Mouse (Mus musculus): ENCODE results near the gene Fdps. TPM values are rescaled to one million over a fixed set of nuclear protein-coding genes. Genes with fewer than 3 reads are reported as not detected.

Fdps gene
- polyA plus RNA-seq, 1 experiment from 2014 or later = 525 TPM

- 73% methylated on average over 1 of the region's 1 CpGs for WGBS
- no peak overlapping the region for H3K4me3 ChIP-seq (ENCODE audit: low read length)
- no peaks in the 10 kb centered on the region for H3K27me3 ChIP-seq (replicated peaks; ENCODE audit: control insufficient read depth, insufficient read depth, low read length)
- no peak overlapping the region for H3K4me2 ChIP-seq (ENCODE audit: low read length)
- no peaks in the 10 kb centered on the region for H3K9me3 ChIP-seq (ENCODE audit: control insufficient read depth, low read length)
- no peak overlapping the region for H3K9ac ChIP-seq (ENCODE audit: low read depth, low read length)
- no peaks in the 10 kb centered on the region for H3K36me3 ChIP-seq (ENCODE audit: control insufficient read depth, insufficient read depth, low read length)
- H3K4me1 ChIP-seq (ENCODE audit: control insufficient read depth, insufficient read depth, low read depth, low read length) = no peaks in the 10 kb centered on the region
- ATAC-seq = no peak
- no peak overlapping the region for H3K27ac ChIP-seq (ENCODE audit: low read depth, low read length)
Measured at GRCm38 (mm10) chr3:89108146-89108545, 6.4 kb upstream of the Fdps start.

GRCm38 (mm10) chr3:89107545-89107944 lies 5.8 kb upstream of the Fdps start:
- WGBS = 72% methylated on average over 3 of the region's 3 CpGs

GRCm38 (mm10) chr3:89106881-89107280 lies 5.1 kb upstream of the Fdps start:
- Histone ChIP-seq H3K4me2 (ENCODE audit: low read length) (no peak overlapping the region), H3K27me3 (replicated peaks; ENCODE audit: control insufficient read depth, insufficient read depth, low read length) (no peaks in the 10 kb centered on the region), H3K27ac (ENCODE audit: low read depth, low read length) (no peak overlapping the region), H3K4me1 (ENCODE audit: control insufficient read depth, insufficient read depth, low read depth, low read length) (peaks cover 6% of the 10 kb centered on the region), H3K9me3 (ENCODE audit: control insufficient read depth, low read length) (no peaks in the 10 kb centered on the region), H3K4me3 (ENCODE audit: low read length) (no peak overlapping the region), H3K36me3 (ENCODE audit: control insufficient read depth, insufficient read depth, low read length) (no peaks in the 10 kb centered on the region), H3K9ac (ENCODE audit: low read depth, low read length) (no peak overlapping the region)
- no peak for ATAC-seq

More at GRCm38 (mm10) chr3:89107545-89107944, 5.8 kb upstream of the Fdps start:
- Histone ChIP-seq H3K9ac (ENCODE audit: low read depth, low read length) (no peak overlapping the region), H3K4me2 (ENCODE audit: low read length) (no peak overlapping the region), H3K4me3 (ENCODE audit: low read length) (no peak overlapping the region), H3K27ac (ENCODE audit: low read depth, low read length) (no peak overlapping the region), H3K4me1 (ENCODE audit: control insufficient read depth, insufficient read depth, low read depth, low read length) (peaks cover 2% of the 10 kb centered on the region), H3K27me3 (replicated peaks; ENCODE audit: control insufficient read depth, insufficient read depth, low read length) (no peaks in the 10 kb centered on the region), H3K9me3 (ENCODE audit: control insufficient read depth, low read length) (no peaks in the 10 kb centered on the region), H3K36me3 (ENCODE audit: control insufficient read depth, insufficient read depth, low read length) (no peaks in the 10 kb centered on the region)
- ATAC-seq = no peak

- H3K36me3 ChIP-seq (ENCODE audit: control insufficient read depth, insufficient read depth, low read length) = peaks cover 6% of the 10 kb centered on the region
- 82% methylated on average over 4 of the region's 4 CpGs for WGBS
- no peak overlapping the region for H3K4me3 ChIP-seq (ENCODE audit: low read length)
- no peak overlapping the region for H3K9ac ChIP-seq (ENCODE audit: low read depth, low read length)
- H3K4me2 ChIP-seq (ENCODE audit: low read length) = no peak overlapping the region
- ATAC-seq = no peak
- H3K4me1 ChIP-seq (ENCODE audit: control insufficient read depth, insufficient read depth, low read depth, low read length) = peaks cover 27% of the 10 kb centered on the region
- H3K27ac ChIP-seq (ENCODE audit: low read depth, low read length) = no peak overlapping the region; the same call in 1 of the 2 replicates
- no peaks in the 10 kb centered on the region for H3K27me3 ChIP-seq (replicated peaks; ENCODE audit: control insufficient read depth, insufficient read depth, low read length)
- no peaks in the 10 kb centered on the region for H3K9me3 ChIP-seq (ENCODE audit: control insufficient read depth, low read length)
Measured at GRCm38 (mm10) chr3:89103291-89103595, 1.5 kb upstream of the Fdps start.

GRCm38 (mm10) chr3:89102495-89103290 lies 934 bp upstream of the Fdps start:
- no peak overlapping the region for H3K9ac ChIP-seq (ENCODE audit: low read depth, low read length)
- peak overlapping the region; percentile 86 for H3K27ac ChIP-seq (ENCODE audit: low read depth, low read length)
- peaks cover 9% of the 10 kb centered on the region for H3K36me3 ChIP-seq (ENCODE audit: control insufficient read depth, insufficient read depth, low read length)
- H3K4me1 ChIP-seq (ENCODE audit: control insufficient read depth, insufficient read depth, low read depth, low read length) = peaks cover 27% of the 10 kb centered on the region
- H3K4me2 ChIP-seq (ENCODE audit: low read length) = peak overlapping the region; percentile 73
- no peaks in the 10 kb centered on the region for H3K9me3 ChIP-seq (ENCODE audit: control insufficient read depth, low read length)
- 70% methylated on average over 12 of the region's 12 CpGs for WGBS
- no peak for ATAC-seq
- peak overlapping the region; percentile 62 for H3K4me3 ChIP-seq (ENCODE audit: low read length)
- no peaks in the 10 kb centered on the region for H3K27me3 ChIP-seq (replicated peaks; ENCODE audit: control insufficient read depth, insufficient read depth, low read length)

GRCm38 (mm10) chr3:89101459-89101811 lies 324 bp downstream of the Fdps start:
- H3K4me2 ChIP-seq (ENCODE audit: low read length) = peak overlapping the region; percentile 87
- H3K9ac ChIP-seq (ENCODE audit: low read depth, low read length) = peak overlapping the region; percentile 72
- H3K27ac ChIP-seq (ENCODE audit: low read depth, low read length) = peak overlapping the region; percentile 70
- H3K4me1 ChIP-seq (ENCODE audit: control insufficient read depth, insufficient read depth, low read depth, low read length) = peaks cover 27% of the 10 kb centered on the region
- peaks cover 12% of the 10 kb centered on the region for H3K36me3 ChIP-seq (ENCODE audit: control insufficient read depth, insufficient read depth, low read length)
- ATAC-seq = peak; percentile 35
- H3K27me3 ChIP-seq (replicated peaks; ENCODE audit: control insufficient read depth, insufficient read depth, low read length) = no peaks in the 10 kb centered on the region
- 0% methylated on average over 19 of the region's 19 CpGs for WGBS
- H3K9me3 ChIP-seq (ENCODE audit: control insufficient read depth, low read length) = no peaks in the 10 kb centered on the region
- peak overlapping the region; percentile 62 for H3K4me3 ChIP-seq (ENCODE audit: low read length)

- Histone ChIP-seq H3K4me3 (ENCODE audit: low read length) (peak within 1 kb of the TSS; percentile 62), H3K9me3 (ENCODE audit: control insufficient read depth, low read length) (no peaks in the 10 kb centered on the region), H3K27me3 (replicated peaks; ENCODE audit: control insufficient read depth, insufficient read depth, low read length) (no peaks in the 10 kb centered on the region), H3K27ac (ENCODE audit: low read depth, low read length) (peak within 1 kb of the TSS; percentile 70), H3K36me3 (ENCODE audit: control insufficient read depth, insufficient read depth, low read length) (peaks cover 17% of the 10 kb centered on the region), H3K9ac (ENCODE audit: low read depth, low read length) (peak within 1 kb of the TSS; percentile 72), H3K4me2 (ENCODE audit: low read length) (peak within 1 kb of the TSS; percentile 87), H3K4me1 (ENCODE audit: control insufficient read depth, insufficient read depth, low read depth, low read length) (peaks cover 27% of the 10 kb centered on the region)
- ATAC-seq = no peak
- WGBS = 34% methylated on average over 7 of the region's 7 CpGs
Measured at GRCm38 (mm10) chr3:89100811-89101210, 948 bp downstream of the Fdps start, which contains the start of gene Gm43738. Gene Gm43738, minus strand, starts transcription at chr3:89101099.

GRCm38 (mm10) chr3:89094021-89094420 lies 7.7 kb downstream of the Fdps start:
- Histone ChIP-seq H3K9me3 (ENCODE audit: control insufficient read depth, low read length) (no peaks in the 10 kb centered on the region), H3K36me3 (ENCODE audit: control insufficient read depth, insufficient read depth, low read length) (peaks cover 24% of the 10 kb centered on the region), H3K4me1 (ENCODE audit: control insufficient read depth, insufficient read depth, low read depth, low read length) (peaks cover 15% of the 10 kb centered on the region), H3K4me3 (ENCODE audit: low read length) (no peak overlapping the region), H3K27ac (ENCODE audit: low read depth, low read length) (no peak overlapping the region), H3K27me3 (replicated peaks; ENCODE audit: control insufficient read depth, insufficient read depth, low read length) (no peaks in the 10 kb centered on the region), H3K9ac (ENCODE audit: low read depth, low read length) (no peak overlapping the region), H3K4me2 (ENCODE audit: low read length) (no peak overlapping the region)
- 84% methylated on average over 10 of the region's 10 CpGs for WGBS
- ATAC-seq = no peak

GRCm38 (mm10) chr3:89093175-89093574 lies 8.6 kb downstream of the Fdps start, which contains the start of gene Rusc1:
Gene Rusc1, minus strand, starts transcription at chr3:89093311.
- Histone ChIP-seq H3K4me2 (ENCODE audit: low read length) (peak within 1 kb of the TSS; percentile 95), H3K4me1 (ENCODE audit: control insufficient read depth, insufficient read depth, low read depth, low read length) (peaks cover 18% of the 10 kb centered on the region), H3K4me3 (ENCODE audit: low read length) (peak within 1 kb of the TSS; percentile 70), H3K9ac (ENCODE audit: low read depth, low read length) (peak within 1 kb of the TSS; percentile 78), H3K27ac (ENCODE audit: low read depth, low read length) (peak within 1 kb of the TSS; percentile 84), H3K9me3 (ENCODE audit: control insufficient read depth, low read length) (no peaks in the 10 kb centered on the region), H3K27me3 (replicated peaks; ENCODE audit: control insufficient read depth, insufficient read depth, low read length) (no peaks in the 10 kb centered on the region), H3K36me3 (ENCODE audit: control insufficient read depth, insufficient read depth, low read length) (peaks cover 24% of the 10 kb centered on the region)
- peak; percentile 84 for ATAC-seq
- WGBS = 0% methylated on average over 18 of the region's 18 CpGs
